9 mouse cellular contexts compared by ENCODE assay signal in genomic region chr5:114611968-114612608, GRCm38 (mm10). TPM values are rescaled to one million over a fixed set of nuclear protein-coding genes. Genes with fewer than 3 reads are reported as not detected.
DNase-seq lines count a peak whose midpoint lies in the region; ATAC-seq and TF ChIP-seq lines count a peak whose summit lies in the region.
"Had no signal": no experiment of that assay in that cellular context is flagged by ENCODE, and none has a peak within 500 bp of the region (broad histone marks: within the 10 kb centered on the region; RNA-seq: fewer than 3 reads in every experiment).

No protein-coding gene starts in this region.

- no peak overlapping the region for H3K4me3 ChIP-seq in liver, embryonic 14.5 days (ENCODE audit: insufficient read depth in 1 of 2, low read depth in 2 of 2, low read length in 2 of 2)
- H3K4me3 ChIP-seq in heart, embryonic 11.5 days (ENCODE audit: low read depth, low read length): no peak overlapping the region
- H3K4me3 ChIP-seq: erythroblast, embryonic 14.5 days had no signal

- ATAC-seq in liver, embryonic 14.5 days (ENCODE audit: insufficient read depth): no peak
- ATAC-seq in heart, embryonic 11.5 days (replicated peaks; ENCODE audit: insufficient number of reproducible peaks, low FRiP score, low TSS enrichment): no peak

- no peak overlapping the region for H3K9ac ChIP-seq in liver, embryonic 14.5 days (replicated peaks)
- no peak overlapping the region for H3K9ac ChIP-seq in heart, embryonic 11.5 days (ENCODE audit: low read depth, low read length)

- peaks cover 7 to 17% of the 10 kb centered on the region in 2 experiments; a peak in 3 of 4 replicates for H3K4me1 ChIP-seq in liver, embryonic 14.5 days (replicated peaks; ENCODE audit: control insufficient read depth in 2 of 2, insufficient read depth in 2 of 2, low read length in 1 of 2)
- 0 out of 2 replicates have a peak, but pooled peaks cover 3% of the 10 kb centered on the region for H3K4me1 ChIP-seq in heart, embryonic 11.5 days (ENCODE audit: control insufficient read depth, insufficient read depth, low read length)

- 50% methylated on average over 25 of the region's 25 CpGs for WGBS in liver, embryonic 14.5 days (ENCODE audit: insufficient replicate concordance)
- WGBS in heart, embryonic 11.5 days (ENCODE audit: insufficient replicate concordance): 45% methylated on average over 25 of the region's 25 CpGs

- peak; percentile 34 to 56 for DNase-seq in adrenal gland, adult (ENCODE audit: inconsistent age in 2 of 2, low spot score in 1 of 2)
- DNase-seq in adrenal gland, adult 8-10 months: no peak
- DNase-seq in kidney, postnatal 4 days: peak; percentile 67 to 68
- DNase-seq in kidney, postnatal 14 days: no peak
- peak; percentile 27 for DNase-seq in NIH3T3 (ENCODE audit: low read depth)
- no peak for DNase-seq in liver, embryonic 14.5 days (ENCODE audit: low read depth in 3 of 3, low spot score in 3 of 3)
- DNase-seq in ovary, postnatal 10 days (ENCODE audit: low spot score): no peak

- TF ChIP-seq CTCF in liver, embryonic 14.5 days (IDR thresholded peaks at IDR 0.05; ENCODE audit: low read depth): peak; percentile 73

- no peaks in the 10 kb centered on the region for H3K9me3 ChIP-seq in liver, embryonic 14.5 days (ENCODE audit: control insufficient read depth, low read length)
- H3K9me3 ChIP-seq in heart, embryonic 11.5 days (replicated peaks; ENCODE audit: control insufficient read depth, low read length): no peaks in the 10 kb centered on the region

- no peaks in the 10 kb centered on the region for H3K36me3 ChIP-seq in liver, embryonic 14.5 days (replicated peaks; ENCODE audit: control insufficient read depth, insufficient read depth, low read depth)
- H3K36me3 ChIP-seq in heart, embryonic 11.5 days (ENCODE audit: control insufficient read depth, insufficient read depth, low read length): no peaks in the 10 kb centered on the region

- no peak overlapping the region for H3K4me2 ChIP-seq in liver, embryonic 14.5 days (ENCODE audit: low read depth)
- no peak overlapping the region for H3K4me2 ChIP-seq in heart, embryonic 11.5 days

- no peak overlapping the region for H3K27ac ChIP-seq in liver, embryonic 14.5 days
- H3K27ac ChIP-seq in heart, embryonic 11.5 days (ENCODE audit: low read depth, low read length): no peak overlapping the region

- TF ChIP-seq EP300 in liver, embryonic 14.5 days (IDR thresholded peaks at IDR 0.05; ENCODE audit: low read depth): no peak

- H3K27me3 ChIP-seq in liver, embryonic 14.5 days (ENCODE audit: control insufficient read depth, insufficient read depth, low read length): no peaks in the 10 kb centered on the region
- peaks cover 19% of the 10 kb centered on the region for H3K27me3 ChIP-seq in heart, embryonic 11.5 days (ENCODE audit: control insufficient read depth, insufficient read depth, low read length)

RNA-seq across cellular contexts. Expression of gene Fam222a, which starts 44.3 kb away (rescaled TPM):
- 10 to 100 TPM; 28.1 to 47.2 (median 33.7) TPM for total RNA-seq in adrenal gland, adult 8-10 months (2022)
- 0.63 and 0.71 TPM in 2 replicates for polyA plus RNA-seq in liver, embryonic 14.5 days (2012; rRNA removed)
- 0.44 and 0.56 TPM in 2 replicates for polyA plus RNA-seq in liver, embryonic 14.5 days (2014; fragmentation: Nextera tagmentation; extraction: Ambion mirVana)
- polyA plus RNA-seq in heart, embryonic 11.5 days (2014; fragmentation: Nextera tagmentation; extraction: Ambion mirVana): 0.55 and 0.79 TPM in 2 replicates

RNA-seq across cellular contexts. Expression of gene Trpv4, which starts 46.1 kb away (rescaled TPM):
- 1 to 10 TPM; 1.3 to 3.4 (median 2.4) TPM for total RNA-seq in adrenal gland, adult 8-10 months (2022)
- 0.16 and 0.22 TPM in 2 replicates for polyA plus RNA-seq in liver, embryonic 14.5 days (2012; rRNA removed)
- polyA plus RNA-seq in liver, embryonic 14.5 days (2014; fragmentation: Nextera tagmentation; extraction: Ambion mirVana): 0.14 and 0.15 TPM in 2 replicates
- 0.87 and 0.97 TPM in 2 replicates for polyA plus RNA-seq in heart, embryonic 11.5 days (2014; fragmentation: Nextera tagmentation; extraction: Ambion mirVana)

Comparison
In these comparisons a context has a peak if more than half of its experiments do, and no peak if none do; other contexts are left out.
1. DNase-seq: peak in adrenal gland, adult (2 of 2), kidney, postnatal 4 days (2 of 2) and NIH3T3 (single experiment); none in adrenal gland, adult 8-10 months (single experiment), kidney, postnatal 14 days (single experiment), liver, embryonic 14.5 days (0 of 3) and ovary, postnatal 10 days (single experiment).